Mouse (Mus musculus): ENCODE results near the gene Mapk8. TPM values are rescaled to one million over a fixed set of nuclear protein-coding genes. Genes with fewer than 3 reads are reported as not detected.

Mapk8 gene
- total RNA-seq, 2 experiments from 2014 or later = 101 to 110 TPM

GRCm38 (mm10) chr14:33358891-33359290 is 88.1 kb downstream of the Mapk8 start:
- DNase-seq (ENCODE audit: extremely low spot score in 1 of 2, low spot score in 2 of 2) = no peak
- Histone ChIP-seq H3K27ac (no peak overlapping the region), H3K4me3 (no peak overlapping the region)
- no peak for TF ChIP-seq CTCF (IDR thresholded peaks at IDR 0.05)
- intact Hi-C loops (cut with DNase I) = no loop called here

DNA sequence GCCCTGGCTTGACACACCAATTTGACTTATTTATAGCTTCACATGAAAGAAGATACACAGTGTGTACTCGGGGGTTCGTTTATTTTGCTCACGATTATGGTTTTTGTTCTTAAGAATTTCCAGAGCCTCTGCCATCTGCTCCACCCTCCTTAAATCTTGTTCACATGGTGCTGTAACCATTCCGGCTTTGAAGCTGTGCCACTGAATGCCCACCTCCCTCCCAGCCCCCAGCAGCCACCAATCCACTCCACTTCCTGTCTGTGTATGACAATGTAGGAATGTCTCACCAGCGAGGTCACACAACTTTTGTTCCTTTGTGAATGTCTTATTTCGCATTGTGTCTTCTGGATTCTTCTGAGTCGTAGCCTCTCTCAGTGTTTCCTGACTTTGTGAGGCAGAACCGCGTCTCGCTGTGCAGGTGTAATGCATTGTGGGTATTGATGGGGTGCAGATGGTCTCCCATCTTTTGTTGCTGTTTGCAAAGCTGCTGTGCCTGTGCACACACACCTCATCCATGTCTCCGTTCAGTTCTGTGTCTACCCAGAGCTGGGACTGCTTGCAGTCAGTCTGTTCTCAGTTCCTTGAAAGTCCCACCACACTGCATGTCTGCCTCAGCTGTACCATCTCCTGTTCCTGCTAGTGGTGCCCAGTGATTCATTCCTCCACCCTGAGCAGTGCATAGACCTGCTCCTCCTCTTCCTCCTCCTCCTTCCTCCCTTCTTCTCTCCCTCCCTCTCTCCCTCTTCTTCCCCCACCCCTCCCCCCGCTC is 89.2 kb downstream of the Mapk8 start:
- H3K4me3 ChIP-seq = no peak overlapping the region
- intact Hi-C loops (cut with DNase I) = no loop called here
- TF ChIP-seq CTCF (IDR thresholded peaks at IDR 0.05) = no peak
- H3K27ac ChIP-seq = no peak overlapping the region
- no peak for DNase-seq (ENCODE audit: extremely low spot score in 1 of 2, low spot score in 2 of 2)

- Histone ChIP-seq H3K27ac (no peak overlapping the region), H3K4me3 (no peak overlapping the region)
- intact Hi-C loops (cut with DNase I) = no loop called here
- DNase-seq (ENCODE audit: extremely low spot score in 1 of 2, low spot score in 2 of 2) = no peak
- TF ChIP-seq CTCF (IDR thresholded peaks at IDR 0.05) = no peak
Measured at GRCm38 (mm10) chr14:33355276-33355675, 91.7 kb downstream of the Mapk8 start.

DNA sequence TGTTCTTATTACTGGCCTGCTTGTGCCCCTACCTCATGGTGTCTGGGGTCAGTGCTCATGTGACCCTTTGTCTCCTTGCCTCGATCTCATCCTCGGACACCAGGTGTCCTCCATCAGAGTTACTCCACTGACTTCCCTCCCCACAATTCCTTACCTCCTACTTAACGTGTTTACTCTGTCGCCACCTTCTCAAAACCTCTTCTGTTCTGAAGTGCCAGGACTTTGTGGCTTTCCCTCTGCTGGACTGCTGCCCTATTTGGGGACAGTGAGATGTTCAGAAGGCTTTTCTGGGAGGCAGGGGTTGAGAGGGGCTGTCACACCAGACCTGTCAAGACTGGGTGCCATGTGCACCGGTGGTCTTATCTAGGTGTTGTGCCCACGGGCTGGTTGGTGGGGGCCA is 94.1 kb downstream of the Mapk8 start:
- no peak for DNase-seq (ENCODE audit: extremely low spot score in 1 of 2, low spot score in 2 of 2)
- intact Hi-C loops (cut with DNase I) = no loop called here
- Histone ChIP-seq H3K4me3 (no peak overlapping the region), H3K27ac (no peak overlapping the region)
- no peak for TF ChIP-seq CTCF (IDR thresholded peaks at IDR 0.05)

GRCm38 (mm10) chr14:33351984-33352722 is 94.8 kb downstream of the Mapk8 start:
- no peak for TF ChIP-seq CTCF (IDR thresholded peaks at IDR 0.05)
- DNase-seq (ENCODE audit: extremely low spot score in 1 of 2, low spot score in 2 of 2) = no peak
- H3K4me3 ChIP-seq = no peak overlapping the region
- no peak overlapping the region for H3K27ac ChIP-seq
- intact Hi-C loops (cut with DNase I) = no loop called here

GRCm38 (mm10) chr14:33351019-33351418 is 95.9 kb downstream of the Mapk8 start:
- no peak for DNase-seq (ENCODE audit: extremely low spot score in 1 of 2, low spot score in 2 of 2)
- Histone ChIP-seq H3K27ac (no peak overlapping the region), H3K4me3 (peak overlapping the region; percentile 45)
- TF ChIP-seq CTCF (IDR thresholded peaks at IDR 0.05) = no peak
- intact Hi-C loops (cut with DNase I) = no loop called here

GRCm38 (mm10) chr14:33348146-33348545 is 98.8 kb downstream of the Mapk8 start:
- Histone ChIP-seq H3K4me3 (no peak overlapping the region), H3K27ac (no peak overlapping the region)
- intact Hi-C loops (cut with DNase I) = no loop called here
- no peak for DNase-seq (ENCODE audit: extremely low spot score in 1 of 2, low spot score in 2 of 2)
- TF ChIP-seq CTCF (IDR thresholded peaks at IDR 0.05) = no peak

GRCm38 (mm10) chr14:33347738-33348137 is 99.2 kb downstream of the Mapk8 start:
- intact Hi-C loops (cut with DNase I) = no loop called here
- TF ChIP-seq CTCF (IDR thresholded peaks at IDR 0.05) = no peak
- Histone ChIP-seq H3K27ac (no peak overlapping the region), H3K4me3 (no peak overlapping the region)
- DNase-seq (ENCODE audit: extremely low spot score in 1 of 2, low spot score in 2 of 2) = no peak

- TF ChIP-seq CTCF (IDR thresholded peaks at IDR 0.05) = no peak
- H3K27ac ChIP-seq = no peak overlapping the region
- no peak overlapping the region for H3K4me3 ChIP-seq
- no peak for DNase-seq (ENCODE audit: extremely low spot score in 1 of 2, low spot score in 2 of 2)
- intact Hi-C loops (cut with DNase I) = no loop called here
Measured at GRCm38 (mm10) chr14:33346546-33346945, 100.4 kb downstream of the Mapk8 start.

GRCm38 (mm10) chr14:33343131-33343725 is 103.7 kb downstream of the Mapk8 start:
- intact Hi-C loops (cut with DNase I) = no loop called here
- H3K4me3 ChIP-seq = no peak overlapping the region
- TF ChIP-seq CTCF (IDR thresholded peaks at IDR 0.05) = no peak
- H3K27ac ChIP-seq = no peak overlapping the region
- DNase-seq (ENCODE audit: extremely low spot score in 1 of 2, low spot score in 2 of 2) = no peak

- Histone ChIP-seq H3K27ac (no peak overlapping the region), H3K4me3 (no peak overlapping the region)
- TF ChIP-seq CTCF (IDR thresholded peaks at IDR 0.05) = peak; percentile 34
- DNase-seq (ENCODE audit: extremely low spot score in 1 of 2, low spot score in 2 of 2) = no peak
- intact Hi-C loops (cut with DNase I) = no loop called here
Measured at GRCm38 (mm10) chr14:33338684-33339083, 108.3 kb downstream of the Mapk8 start.

- H3K4me3 ChIP-seq = no peak overlapping the region
- no peak for DNase-seq (ENCODE audit: extremely low spot score in 1 of 2, low spot score in 2 of 2)
- H3K27ac ChIP-seq = no peak overlapping the region
- no peak for TF ChIP-seq CTCF (IDR thresholded peaks at IDR 0.05)
- intact Hi-C loops (cut with DNase I) = no loop called here
Measured at GRCm38 (mm10) chr14:33335733-33336132, 111.2 kb downstream of the Mapk8 start.

Data from left cerebral cortex, adult 2 months (tissue).